Mouse (Mus musculus) cerebellum, postnatal 10 days (tissue): ENCODE measurements around the gene Marcksl1.
"Not testable (repeated sequence)": the region's sequence is repeated elsewhere in the genome, so short reads cannot be mapped to it uniquely, and the experiment has no call there.

Experiments used
- DNase-seq, 2 experiments: peaks; one replicate each; pipeline ENCODE4 v3.0.0; 2021; ENCODE audit warnings: mixed read lengths in 2 of 2

Gene Marcksl1

DNA sequence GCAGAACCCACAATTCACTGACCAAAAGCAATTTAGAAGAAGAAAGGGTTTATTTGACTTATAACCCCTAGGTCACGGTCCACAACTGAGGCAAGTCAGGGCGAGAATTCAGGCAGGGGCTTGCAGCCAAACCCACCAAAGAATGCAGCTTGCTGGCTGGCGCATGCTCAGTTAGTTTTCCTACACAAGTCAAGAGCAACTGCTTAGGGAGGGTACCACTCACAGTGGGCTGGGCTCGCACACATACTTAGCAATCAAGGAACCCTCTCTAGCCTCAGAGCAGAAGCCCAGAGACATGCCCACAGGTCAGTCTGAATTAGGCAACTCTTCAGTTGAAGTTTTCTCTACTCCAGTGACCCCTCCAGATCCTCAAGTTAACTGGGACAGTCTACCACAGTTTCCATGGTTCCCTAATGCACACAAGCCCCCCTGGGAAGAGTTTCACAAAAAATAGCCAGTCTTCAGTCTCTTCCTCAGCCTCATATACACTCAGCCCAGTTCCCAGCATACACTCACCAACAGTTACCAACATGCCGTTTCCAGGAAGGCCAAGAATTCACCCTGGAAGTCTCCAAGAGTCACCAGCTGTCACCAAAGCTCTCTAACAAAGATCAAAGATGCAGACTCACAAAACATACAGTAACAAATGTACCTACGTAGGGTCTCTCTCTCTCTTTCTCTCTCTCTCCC, 2.5 kb upstream of the Marcksl1 start:
- DNase-seq, result no peak

DNA sequence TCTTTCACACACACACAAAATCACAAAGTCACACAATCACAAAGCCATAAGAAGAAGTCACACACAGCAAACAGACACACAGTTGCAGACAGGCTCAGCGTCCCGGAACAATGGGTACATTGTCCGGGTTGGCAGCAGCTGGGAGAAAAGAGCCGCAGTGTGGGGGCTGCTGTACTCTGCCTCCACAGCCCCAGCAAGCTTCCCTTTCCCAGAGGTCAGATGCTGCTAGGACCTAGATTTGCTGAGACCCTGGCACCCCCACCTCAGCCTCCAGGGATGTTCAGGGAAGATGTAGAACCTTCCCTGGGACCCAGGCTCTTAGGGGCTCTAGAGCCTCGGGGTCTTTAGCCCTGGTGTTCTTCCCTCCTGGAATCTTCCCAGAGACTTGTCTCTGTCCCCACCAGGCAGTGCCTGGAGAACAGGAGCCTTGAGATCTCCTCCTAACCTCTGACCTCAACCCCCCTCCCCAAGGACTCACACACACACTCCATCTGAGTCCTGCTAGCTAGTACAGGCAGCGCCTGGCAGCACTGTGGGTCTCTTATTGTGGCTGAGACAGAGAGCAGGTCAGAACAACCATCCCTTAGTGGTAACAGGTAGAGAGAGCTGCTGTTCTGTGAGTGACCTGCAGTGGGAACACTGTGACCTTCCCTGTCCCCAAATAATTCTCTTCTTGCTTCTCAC, 1.8 kb upstream of the Marcksl1 start:
- DNase-seq, result no peak

GRCm38 (mm10) chr4:129513891-129514290, 510 bp downstream of the Marcksl1 start:
- no peak for DNase-seq

DNA sequence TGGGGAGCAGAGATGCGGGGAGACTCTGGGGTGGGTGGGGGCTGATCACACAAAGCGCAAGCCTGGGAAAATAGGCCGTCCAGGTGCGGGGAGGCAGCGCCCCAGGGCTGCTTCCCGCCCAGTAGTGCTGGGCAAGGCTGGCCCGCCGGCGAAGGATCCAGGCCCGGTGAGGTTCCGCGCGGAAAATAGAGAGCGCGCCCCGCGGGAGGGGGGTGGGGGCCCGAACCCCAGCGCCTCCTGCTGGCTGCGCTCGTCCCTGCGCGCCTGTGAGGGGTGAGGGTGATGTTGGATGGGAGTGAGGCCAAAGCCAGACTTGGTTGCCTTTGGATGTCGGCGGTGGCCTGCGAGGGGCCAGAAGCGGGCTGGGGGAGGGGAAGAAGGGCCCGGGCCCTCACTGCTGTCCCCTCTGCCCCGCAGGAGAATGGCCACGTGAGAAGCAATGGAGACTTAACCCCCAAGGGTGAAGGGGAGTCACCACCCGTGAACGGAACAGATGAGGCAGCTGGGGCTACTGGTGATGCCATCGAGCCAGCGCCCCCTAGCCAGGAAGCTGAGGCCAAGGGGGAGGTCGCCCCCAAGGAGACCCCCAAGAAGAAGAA, 1.0 kb downstream of the Marcksl1 start:
- peak; percentile 88 to 89 for DNase-seq

DNA sequence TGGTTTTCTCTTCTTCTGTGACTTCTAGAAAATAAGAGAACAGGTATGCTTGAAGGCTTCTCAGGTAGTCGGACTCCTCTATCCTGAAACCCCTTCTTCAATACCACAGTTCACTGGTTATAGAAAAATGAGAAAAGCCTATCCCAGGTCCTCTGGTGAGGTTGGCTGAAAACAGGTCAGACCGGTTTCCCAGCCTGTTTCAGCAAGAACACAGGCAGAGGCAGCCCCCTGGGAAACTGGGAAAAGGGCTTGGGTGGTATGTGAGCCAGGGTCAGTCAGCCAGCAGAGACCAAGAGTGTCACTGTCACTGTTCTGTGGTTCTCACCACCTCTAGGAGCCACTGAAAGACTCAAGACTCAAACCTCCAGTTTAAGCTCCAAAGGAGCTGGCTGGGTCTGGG, 3.5 kb downstream of the Marcksl1 start:
- DNase-seq, result no peak

DNA sequence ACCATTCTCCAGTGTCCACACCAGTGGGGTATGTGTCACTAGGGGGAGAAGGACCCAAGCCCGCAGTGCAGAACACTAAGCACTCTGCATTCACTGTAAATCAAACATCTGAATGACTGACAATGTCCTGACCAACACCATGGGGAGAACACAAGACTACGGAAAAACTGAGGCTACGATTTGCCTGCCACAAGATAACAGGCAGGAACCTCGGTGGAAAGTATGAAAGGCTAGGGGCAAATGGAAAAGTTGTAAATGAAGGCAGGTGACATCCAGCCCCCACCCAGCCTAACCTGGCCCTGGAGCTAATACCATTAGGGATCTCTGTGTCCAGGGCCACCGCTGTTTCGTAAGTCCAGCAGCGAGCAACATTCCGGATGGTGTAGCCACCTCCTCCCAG, 5.1 kb downstream of the Marcksl1 start:
- no peak for DNase-seq

GRCm38 (mm10) chr4:129525338-129525737, 12.0 kb downstream of the Marcksl1 start:
- no peak for DNase-seq

DNA sequence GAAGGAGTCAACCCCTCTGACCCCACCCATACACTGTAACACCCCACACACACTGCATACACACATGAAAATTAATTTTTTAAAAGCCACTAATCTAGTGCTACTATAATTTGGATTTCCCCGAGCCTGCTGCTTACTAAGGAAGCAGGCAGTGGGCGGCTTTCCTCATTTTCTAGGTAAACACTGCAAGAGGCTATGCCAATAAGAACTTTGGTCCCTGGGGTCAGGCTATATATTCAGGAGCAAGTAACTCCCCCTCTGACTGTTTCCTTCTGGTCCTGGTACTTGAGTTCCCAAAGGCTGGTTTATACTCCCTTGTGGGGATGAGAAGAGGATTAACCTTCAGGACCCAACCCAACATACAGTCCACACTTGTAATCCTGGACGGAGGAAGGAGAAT, 12.5 kb downstream of the Marcksl1 start:
- DNase-seq, result no peak

GRCm38 (mm10) chr4:129528901-129529300, 15.5 kb downstream of the Marcksl1 start:
- DNase-seq, result not testable (repeated sequence)

- DNase-seq, result peak; percentile 47 to 48
Observed at GRCm38 (mm10) chr4:129540012-129540411, 26.6 kb downstream of the Marcksl1 start.

- peak in 1 of 2 experiments; percentile 57 for DNase-seq
Observed at GRCm38 (mm10) chr4:129541868-129542591, 28.6 kb downstream of the Marcksl1 start.

GRCm38 (mm10) chr4:129542592-129543141, 29.3 kb downstream of the Marcksl1 start, which contains the start of gene Hdac1:
Hdac1 (minus strand) TSS chr4:129542713.
- peak; percentile 100 for DNase-seq

GRCm38 (mm10) chr4:129544106-129544505, 30.7 kb downstream of the Marcksl1 start:
- DNase-seq, result no peak

- not testable (repeated sequence) for DNase-seq
Observed at GRCm38 (mm10) chr4:129547631-129548030, 34.2 kb downstream of the Marcksl1 start.

GRCm38 (mm10) chr4:129549306-129549705, 35.9 kb downstream of the Marcksl1 start:
- DNase-seq, result peak; percentile 46

DNA sequence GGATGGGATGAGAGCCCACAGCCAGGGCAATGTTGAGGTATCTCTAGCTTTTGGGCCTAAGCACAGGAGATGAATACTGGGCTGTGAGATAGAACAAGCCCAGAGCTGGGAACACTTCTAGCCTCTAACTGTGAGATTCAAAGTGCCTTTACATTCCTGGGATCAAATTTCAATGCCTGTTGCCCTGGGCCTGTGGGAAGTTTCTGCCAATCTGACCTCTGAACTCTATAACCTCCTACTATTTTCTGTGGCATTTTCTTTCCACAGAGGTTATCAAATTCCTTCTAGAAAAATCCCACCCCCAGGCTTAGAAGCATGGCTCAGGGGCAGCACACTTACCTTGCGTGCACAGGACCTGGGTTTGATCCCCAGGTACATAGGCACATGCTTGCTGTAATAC, 36.9 kb downstream of the Marcksl1 start:
- no peak for DNase-seq

- not testable (repeated sequence) for DNase-seq
Observed at GRCm38 (mm10) chr4:129554512-129554911, 41.1 kb downstream of the Marcksl1 start.

DNA sequence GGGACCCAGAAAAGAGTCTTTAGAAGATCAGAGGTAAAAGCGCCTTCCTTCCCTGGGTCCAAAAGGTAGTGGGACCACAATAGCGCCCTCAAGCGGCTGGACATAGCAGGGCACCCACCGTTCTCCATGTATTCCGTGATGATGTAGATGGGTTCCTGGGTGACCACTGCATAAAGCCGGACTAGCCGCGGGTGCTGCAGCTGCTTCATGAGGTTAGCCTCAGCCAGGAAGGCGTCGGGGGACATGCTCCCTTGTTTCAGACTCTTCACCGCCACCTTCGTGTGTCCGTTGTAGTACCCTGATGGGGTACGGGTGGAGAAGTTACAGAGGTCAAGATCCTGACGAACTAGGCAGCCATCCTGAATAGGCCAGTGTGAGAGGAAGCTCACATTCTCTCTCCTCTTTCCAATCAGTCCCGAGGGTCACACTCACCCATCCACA, 42.1 kb downstream of the Marcksl1 start:
- peak; percentile 68 to 81 for DNase-seq

- DNase-seq, result peak in 1 of 2 experiments; percentile 28
Observed at GRCm38 (mm10) chr4:129555862-129556531, 42.6 kb downstream of the Marcksl1 start.

DNA sequence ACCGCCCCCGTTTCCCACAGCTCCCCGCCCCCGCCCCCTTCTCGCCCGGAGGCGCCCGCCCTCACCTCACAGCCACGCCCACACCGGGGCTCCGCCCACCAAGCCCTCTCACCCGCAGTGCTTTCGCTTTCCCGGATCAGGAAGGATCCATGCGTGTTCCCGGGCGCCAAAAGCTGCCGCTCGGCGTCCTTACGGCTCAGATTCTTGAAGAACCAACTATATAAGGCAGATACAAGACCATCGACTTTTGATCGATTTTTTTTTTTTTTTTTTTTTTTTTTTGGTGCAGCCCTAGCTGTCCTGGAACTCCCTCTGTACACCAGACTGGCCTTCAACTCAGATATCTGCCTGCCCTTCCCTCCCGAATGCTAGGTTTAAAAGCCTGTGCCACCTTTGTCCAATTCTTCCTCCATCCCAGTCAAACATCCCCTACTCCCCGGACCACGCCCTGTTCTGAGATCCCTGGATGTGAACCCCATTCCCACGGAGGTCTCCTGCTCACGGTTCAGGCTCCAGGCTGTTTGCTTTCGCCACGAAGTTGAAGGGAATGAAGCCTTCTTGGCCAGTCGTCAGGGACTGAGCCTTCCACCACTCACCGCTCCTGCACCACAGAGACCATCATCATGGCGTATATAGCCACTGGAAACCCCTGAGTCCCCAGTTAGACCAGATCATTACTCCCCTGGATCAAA, 43.3 kb downstream of the Marcksl1 start:
- DNase-seq, result peak; percentile 94 to 96

DNA sequence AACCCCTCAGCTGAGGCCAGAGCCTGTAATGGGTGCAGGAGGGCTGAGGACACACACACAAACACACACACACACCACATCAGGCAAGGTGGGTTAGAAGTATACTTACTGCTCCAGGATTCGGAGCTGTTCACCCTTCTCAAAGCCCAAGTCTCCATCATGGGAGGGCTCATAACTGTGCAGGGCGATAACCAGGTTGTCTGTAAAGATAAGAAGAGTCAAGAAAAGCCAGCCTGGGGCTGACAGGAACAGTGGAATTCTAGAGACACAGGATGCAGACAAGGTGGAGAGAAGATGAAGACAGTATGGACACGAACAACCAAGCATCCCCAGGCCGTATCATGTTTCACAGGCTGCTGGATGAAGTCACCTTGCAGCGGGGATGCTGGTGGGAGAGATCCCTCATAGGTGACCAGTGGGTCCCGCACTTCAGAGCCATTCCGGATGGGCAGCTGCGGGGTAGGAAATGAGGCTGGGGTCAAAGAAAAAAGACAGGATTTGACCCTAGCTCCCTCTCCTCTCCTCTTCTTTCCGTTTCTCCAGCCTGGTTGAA, 44.0 kb downstream of the Marcksl1 start:
- no peak for DNase-seq
